Mouse (Mus musculus) left cerebral cortex, adult 18-20 months (tissue): ENCODE results near the gene Ifna15. TPM values are rescaled to one million over a fixed set of nuclear protein-coding genes. Genes with fewer than 3 reads are reported as not detected.
"Not testable (repeated sequence)": the region's sequence is repeated elsewhere in the genome, so short reads cannot be mapped to it uniquely, and the experiment has no call there.

Experiments used
- DNase-seq, 2 experiments: peaks; one replicate each; pipeline ENCODE4 v3.0.0; 2021 to 2022; ENCODE audit warnings: low spot score in 2 of 2, mixed read lengths in 1 of 2
- long read RNA-seq, 2 experiments: library from polyadenylated mRNA; stranded (forward); transcript quantifications; one replicate each; pipeline ENCODE4 v2.0.0; 2021
- total RNA-seq, 2 experiments: library from RNA; stranded (reverse); gene quantifications; 2 replicates each; pipeline ENCODE4 v1.2.3; 2021

Ifna15 gene
- not detected for total RNA-seq
- long read RNA-seq, experiment 1, result 0 reads
- long read RNA-seq, experiment 2, result 0 reads

DNA sequence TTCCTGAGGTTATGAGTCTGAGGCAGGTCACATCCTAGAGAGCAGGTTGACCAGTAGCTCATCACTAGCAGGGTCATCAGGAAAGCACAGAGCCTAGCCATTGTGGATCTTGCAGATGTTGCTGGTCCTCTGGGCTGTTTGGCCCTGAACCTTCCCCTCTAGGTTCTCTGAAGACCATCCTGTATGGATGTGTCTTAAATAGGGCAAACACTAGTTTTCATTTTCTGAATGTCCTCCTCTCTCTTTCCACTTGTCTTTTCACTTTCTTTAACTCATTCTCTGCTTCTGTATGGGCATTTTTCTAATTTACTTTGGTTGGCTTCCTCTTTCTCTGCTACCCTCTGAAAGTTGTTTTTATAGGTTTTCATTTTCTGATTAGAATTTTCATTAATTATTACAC is at the start of gene Ifna15:
Ifna15 (minus strand) TSS at position 101 of the 400 bp plus-strand sequence.
- not testable (repeated sequence) for DNase-seq

GRCm38 (mm10) chr4:88603276-88603675 is 45.2 kb upstream of the Ifna15 start, which contains the start of gene Ifna12:
Gene Ifna12 (minus strand): TSS chr4:88603376.
- DNase-seq, result no peak

GRCm38 (mm10) chr4:88592285-88592684 is 34.2 kb upstream of the Ifna15 start, which contains the start of gene Ifna9:
Gene Ifna9 (minus strand): TSS chr4:88592385.
- DNase-seq, result no peak

GRCm38 (mm10) chr4:88571698-88572097 is 13.7 kb upstream of the Ifna15 start, which contains the start of gene Ifna14:
Gene Ifna14 (minus strand): TSS chr4:88571798.
- DNase-seq, result no peak

- no peak for DNase-seq
These were observed 3.7 kb upstream of the Ifna15 start for GRCm38 (mm10) chr4:88561791-88562190.

GRCm38 (mm10) chr4:88550161-88550945 is 7.7 kb downstream of the Ifna15 start:
- DNase-seq, result peak; percentile 57 to 67

GRCm38 (mm10) chr4:88547986-88548385 is 10.1 kb downstream of the Ifna15 start:
- DNase-seq, result no peak

- peak in 1 of 2 experiments; percentile 4 for DNase-seq
These were observed 14.3 kb downstream of the Ifna15 start for GRCm38 (mm10) chr4:88543649-88544234.

DNA sequence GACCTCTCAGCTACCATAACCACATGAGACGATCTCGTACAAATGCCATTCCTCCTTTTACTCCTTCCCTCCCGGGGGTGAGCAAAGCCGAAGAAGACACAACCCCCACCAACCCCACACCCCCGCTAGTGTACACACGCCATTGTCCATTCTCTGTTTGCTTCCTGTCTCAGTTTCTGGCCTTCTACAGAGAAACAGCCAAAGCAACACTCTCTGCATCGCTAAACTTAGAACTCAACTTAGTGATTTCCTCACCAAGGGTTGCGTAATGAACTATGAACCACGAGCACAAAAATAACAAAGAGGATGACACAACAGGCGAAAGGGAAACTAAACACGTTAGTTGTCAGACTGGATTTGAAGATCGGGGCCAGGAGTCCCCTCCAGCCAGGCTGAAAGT is 20.7 kb downstream of the Ifna15 start:
- DNase-seq, result no peak

DNA sequence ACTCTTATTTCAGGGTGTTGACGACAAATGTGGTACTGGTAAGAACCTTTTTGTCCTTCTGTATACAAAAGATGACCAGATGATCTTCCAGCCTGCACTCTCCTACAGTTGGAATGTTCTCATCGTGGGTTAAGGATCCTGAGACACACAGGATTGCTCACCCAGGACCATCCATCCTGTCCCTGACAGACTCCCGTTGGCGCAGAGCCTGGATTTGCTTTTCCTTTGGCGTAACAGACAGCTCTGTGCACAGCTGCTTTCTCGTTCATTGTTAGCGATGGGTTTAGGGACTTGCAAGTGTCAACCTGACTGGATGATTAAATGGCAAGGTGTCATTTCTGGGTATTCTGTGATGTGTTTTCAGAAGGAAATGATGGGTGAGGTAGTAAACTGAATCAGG is 21.4 kb downstream of the Ifna15 start:
- no peak for DNase-seq

DNA sequence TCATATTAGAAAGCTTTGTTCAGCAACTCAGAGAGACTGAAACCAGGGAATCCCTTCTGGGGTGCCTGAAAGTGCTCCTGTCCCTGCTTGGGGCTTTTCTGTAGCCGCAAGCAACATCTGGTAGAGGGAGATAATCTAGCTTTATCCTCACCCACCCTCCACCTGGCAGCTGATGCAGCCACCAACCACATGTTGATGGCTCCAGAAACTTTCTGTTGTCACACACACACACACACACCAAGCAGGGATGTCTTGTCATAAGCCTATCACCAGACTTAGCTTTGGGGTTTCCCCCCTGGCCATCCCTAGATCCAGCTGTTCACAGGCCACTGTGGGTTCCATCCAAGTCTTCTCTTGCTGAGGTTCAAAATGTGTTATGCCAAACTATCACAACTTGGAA is 22.3 kb downstream of the Ifna15 start:
- DNase-seq, result no peak

- no peak for DNase-seq
These were observed 23.1 kb downstream of the Ifna15 start for GRCm38 (mm10) chr4:88534903-88535302.

DNA sequence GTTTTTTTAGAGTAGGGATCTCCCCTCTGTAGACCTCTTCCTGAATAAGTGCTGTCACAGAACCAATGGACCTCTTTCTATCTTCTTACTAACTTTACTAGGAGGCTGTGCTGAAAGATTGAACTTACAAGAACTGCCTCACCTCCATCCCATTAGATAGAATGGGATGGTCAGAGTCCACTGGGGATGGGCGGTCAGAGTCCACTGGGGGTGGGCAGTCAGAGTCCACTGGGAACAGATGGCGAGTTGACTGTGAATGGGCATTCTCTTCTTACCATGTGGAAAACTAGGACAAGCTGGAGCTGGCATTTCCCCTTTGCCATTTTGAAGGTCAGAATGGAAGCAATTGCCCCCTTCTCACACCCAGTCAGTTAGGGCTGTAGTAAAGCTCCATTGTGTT is 24.5 kb downstream of the Ifna15 start:
- DNase-seq, result no peak

DNA sequence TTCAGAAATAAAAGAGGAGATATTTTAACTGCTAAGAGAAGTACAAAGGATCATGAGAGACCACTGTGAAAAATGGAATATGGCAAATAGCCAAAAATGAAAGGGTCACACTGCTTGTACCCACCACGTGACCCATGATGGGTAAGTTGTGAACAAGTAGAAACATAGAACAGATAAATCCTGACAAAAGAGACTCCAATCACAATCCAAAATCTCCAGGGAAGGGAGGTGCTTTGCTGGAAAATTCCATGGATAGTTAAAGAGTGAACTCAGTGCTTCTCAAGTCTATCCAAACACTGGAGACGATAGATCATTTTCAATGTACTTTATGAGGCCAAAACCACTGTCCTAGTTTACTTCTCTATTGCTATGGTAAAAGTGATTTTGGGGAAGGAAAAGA is 27.2 kb downstream of the Ifna15 start:
- no peak for DNase-seq

DNA sequence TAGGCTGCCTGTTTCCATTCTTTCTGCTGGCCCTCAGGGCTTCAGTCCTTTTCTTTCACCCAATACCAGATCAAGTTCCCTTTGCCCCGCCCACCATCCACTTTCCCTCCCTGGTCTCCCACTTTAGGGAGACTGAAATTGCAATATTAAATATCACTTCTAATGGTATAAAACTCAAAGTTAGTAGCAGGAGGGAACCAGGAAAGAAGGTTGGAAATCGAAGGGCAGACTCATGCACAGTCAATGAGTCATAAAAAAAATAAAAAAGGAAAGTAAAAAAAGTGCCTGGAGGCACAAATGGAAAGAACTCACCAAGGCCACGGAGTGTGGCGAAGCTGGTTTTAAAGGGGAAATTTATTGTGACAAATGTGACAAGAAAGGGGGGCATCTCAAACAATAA is 27.8 kb downstream of the Ifna15 start:
- DNase-seq, result no peak

GRCm38 (mm10) chr4:88526379-88527049 is 31.5 kb downstream of the Ifna15 start:
- DNase-seq, result no peak

GRCm38 (mm10) chr4:88525393-88525792 is 32.7 kb downstream of the Ifna15 start:
- DNase-seq, result no peak

DNA sequence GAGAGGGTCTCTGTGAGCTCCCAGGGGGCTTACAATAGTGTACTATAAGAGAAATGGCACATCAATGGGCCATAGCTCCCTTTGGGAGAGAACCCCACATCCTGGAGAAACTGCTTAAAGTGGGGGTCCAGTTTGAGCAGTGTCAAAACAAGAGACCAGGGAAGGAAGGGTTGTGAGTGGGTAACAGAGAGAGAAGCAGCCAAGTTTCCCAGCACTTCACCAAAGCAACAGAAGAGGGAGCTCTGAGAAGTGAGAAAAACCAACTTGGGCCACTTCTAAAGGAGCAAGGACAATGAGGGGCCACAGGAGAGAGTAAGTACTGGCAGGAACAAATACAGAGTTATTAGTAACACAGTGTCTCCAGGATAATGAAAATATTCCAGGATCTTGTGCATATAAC is 34.8 kb downstream of the Ifna15 start:
- DNase-seq, result no peak

- no peak for DNase-seq
These were observed 35.4 kb downstream of the Ifna15 start, which contains the start of gene Ifnb1 for GRCm38 (mm10) chr4:88522674-88523073. Gene Ifnb1 (minus strand): TSS chr4:88522774.

DNA sequence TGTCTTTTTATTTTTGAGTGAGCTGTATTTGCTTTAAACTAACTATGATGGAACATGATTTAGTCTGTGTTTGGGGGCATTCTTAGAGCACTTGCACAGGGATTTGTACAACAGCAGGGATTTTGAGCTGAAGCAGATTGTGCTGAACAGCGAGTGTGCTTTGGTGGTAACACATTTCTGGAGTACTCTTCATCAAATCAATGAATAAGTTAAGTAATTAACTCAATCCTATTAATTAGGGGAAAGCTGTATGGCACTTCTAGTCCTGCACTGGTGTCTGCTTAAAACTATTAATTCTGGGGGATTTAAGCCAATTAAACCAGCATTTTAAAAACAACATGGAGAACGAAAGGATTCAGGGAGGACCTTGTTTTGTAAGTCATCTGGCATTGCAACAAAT is 40.1 kb downstream of the Ifna15 start:
- no peak for DNase-seq

- DNase-seq, result peak; percentile 11 to 17
These were observed 42.3 kb downstream of the Ifna15 start for GRCm38 (mm10) chr4:88515711-88516211.

DNA sequence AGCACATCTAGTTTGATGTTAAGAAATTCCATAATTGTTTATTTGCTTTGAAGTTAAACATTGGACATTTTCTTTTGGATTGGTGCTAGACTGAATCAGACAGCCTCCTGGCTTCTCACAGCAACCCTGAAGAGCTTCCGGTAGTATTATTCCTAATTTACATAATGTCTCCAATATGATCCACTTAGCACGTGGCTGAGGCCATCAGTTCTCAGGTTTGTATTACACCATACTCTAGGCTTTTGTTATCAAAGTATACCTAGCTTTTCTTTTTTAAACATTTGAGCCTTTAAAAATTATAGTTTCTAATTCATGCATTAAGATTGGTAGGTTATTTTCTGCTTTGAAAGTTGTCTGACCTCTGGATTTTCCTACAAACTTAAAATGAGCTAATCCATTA is 42.8 kb downstream of the Ifna15 start:
- no peak for DNase-seq
